Mouse (Mus musculus) thymus, postnatal 10 days (tissue): ENCODE measurements around the gene Ttc39b.

Experiments used
- DNase-seq, 2 experiments: peaks; one replicate each; pipeline ENCODE4 v3.0.0; 2021; ENCODE audit warnings: low spot score in 2 of 2

The Ttc39b gene

DNA sequence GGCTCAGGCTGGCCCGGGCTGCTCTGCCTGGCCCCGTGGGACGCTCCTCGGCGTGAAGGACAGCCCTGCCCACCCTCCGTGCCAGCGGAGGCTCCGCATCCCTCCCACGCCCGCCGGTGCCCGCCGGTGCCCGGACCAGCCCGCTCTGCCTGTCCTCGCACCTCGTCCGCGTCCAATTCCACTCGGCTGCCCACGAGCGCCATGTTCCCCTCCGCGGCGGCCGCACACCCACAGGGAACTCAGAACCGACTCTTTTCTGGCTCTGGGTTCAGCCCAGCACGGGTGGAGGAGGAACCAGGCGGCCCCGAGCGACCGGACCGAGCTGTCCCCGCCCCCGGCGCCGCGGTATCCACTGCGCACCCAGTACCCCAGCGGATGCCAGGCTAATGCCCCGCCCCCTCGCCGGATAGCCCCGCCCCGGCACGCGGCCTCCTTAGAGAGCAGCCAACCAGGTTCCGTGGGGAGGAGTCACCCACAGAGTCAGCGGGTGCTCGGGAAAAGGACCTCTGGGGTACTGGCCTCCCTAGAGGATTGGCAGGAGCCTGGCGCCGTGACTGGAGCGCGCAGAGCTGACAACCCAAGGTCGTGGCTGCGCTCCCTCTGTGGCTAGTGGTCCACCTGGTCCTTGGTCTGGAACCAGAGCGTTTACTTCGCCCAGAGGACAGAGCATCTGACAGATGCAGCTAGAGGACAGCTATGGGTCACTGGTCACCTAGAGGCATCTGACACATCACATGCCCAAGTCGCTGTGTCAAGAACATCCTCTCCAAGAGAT, at the start of gene Ttc39b:
Gene Ttc39b, minus strand, starts transcription at position 346 of the 775 bp plus-strand sequence.
- DNase-seq, result peak; percentile 86 to 90

GRCm38 (mm10) chr4:83373381-83373780, 49.3 kb upstream of the Ttc39b start:
- DNase-seq, result no peak

DNA sequence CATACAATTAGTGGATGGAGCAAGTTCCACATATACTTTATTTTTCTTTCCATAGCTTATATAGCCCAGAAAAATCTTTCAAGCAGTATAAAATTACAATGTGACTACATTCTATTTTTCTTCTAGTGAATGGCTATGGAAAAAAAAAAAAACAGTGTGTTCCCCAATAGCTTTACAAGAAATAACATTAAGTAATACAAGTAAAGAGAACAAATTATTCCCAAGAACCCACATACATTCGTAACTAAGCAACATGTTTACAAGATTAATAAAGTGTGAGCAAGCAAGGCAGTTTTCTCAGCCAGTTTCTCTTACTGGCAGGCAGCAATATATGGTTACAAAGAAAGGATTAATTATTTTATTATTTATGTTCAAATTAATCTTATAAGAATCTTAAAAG, 33.7 kb upstream of the Ttc39b start:
- no peak for DNase-seq

- DNase-seq, result no peak
Observed at GRCm38 (mm10) chr4:83354786-83355185, 30.7 kb upstream of the Ttc39b start.

DNA sequence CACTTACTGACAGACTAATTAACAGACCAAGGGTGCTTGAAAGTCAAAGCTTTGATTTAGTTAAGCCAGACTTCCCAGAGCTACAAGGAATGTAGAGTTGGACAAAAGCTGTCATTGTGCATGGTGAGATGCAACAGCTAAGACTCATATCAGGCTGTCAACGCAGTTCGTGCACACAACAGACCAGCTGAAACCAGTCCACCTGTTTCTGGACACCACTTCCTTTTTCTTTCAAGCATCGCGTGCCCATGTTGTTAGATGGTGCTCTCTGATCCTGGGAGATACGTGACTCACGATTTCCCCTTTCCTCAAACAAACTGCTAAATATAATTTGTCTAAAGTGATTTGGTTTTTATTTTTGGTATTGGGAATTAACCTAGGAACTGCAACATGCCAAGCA, 29.9 kb upstream of the Ttc39b start:
- DNase-seq, result no peak

GRCm38 (mm10) chr4:83353276-83353675, 29.2 kb upstream of the Ttc39b start:
- DNase-seq, result no peak

GRCm38 (mm10) chr4:83350719-83351118, 26.7 kb upstream of the Ttc39b start:
- no peak for DNase-seq

DNA sequence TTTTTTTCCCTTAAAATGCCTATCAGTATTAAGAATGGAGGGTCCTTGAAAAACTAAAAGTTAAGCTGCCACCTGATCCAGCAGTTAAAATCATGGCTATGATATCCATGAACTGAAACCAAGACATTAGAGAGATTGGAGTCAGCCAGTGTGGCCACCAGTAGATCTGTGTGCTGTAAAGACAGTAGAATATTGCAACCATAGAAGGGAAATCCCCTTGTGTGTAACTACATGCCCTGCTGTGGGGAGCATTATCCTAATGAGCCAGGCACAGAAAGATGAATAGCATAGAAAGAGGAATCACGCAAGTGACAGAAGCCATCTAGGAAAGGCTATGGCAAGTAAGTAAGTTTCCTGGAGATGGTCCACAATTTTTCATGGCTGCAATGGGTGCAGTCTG, 24.9 kb upstream of the Ttc39b start:
- no peak for DNase-seq

GRCm38 (mm10) chr4:83343895-83344294, 19.8 kb upstream of the Ttc39b start:
- DNase-seq, result no peak

DNA sequence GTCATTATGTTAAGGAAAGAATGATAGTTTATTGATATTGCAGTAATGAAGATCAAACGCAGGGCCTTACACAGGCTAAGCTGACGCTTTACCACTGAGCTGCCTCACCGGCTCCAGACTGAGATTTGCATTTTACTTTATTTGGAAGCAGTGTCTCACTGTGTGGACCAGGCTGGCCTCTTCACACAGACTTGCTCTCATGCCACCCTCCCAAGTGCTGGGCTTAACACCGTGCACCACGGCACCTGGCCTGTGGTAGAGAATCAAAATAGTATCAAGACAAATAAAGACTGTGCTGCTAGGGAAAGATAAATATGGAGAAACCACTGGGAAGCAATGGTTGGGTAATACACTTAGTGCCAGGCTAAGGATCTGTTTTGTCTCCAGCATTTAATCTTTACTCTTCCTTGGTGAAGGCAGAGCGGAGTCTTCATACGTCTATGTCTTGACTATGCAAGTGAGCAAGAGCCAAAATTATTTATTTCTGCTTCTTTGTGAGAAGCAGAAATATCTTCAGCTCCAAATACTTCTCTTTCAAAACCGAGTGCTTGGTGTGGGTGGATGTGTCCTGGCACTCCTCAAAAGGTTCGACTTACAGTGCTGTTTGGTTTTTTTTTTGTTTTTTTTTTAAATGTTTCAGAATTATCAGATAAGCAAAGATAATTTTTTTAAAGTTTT, 19.2 kb upstream of the Ttc39b start:
- DNase-seq, result no peak

DNA sequence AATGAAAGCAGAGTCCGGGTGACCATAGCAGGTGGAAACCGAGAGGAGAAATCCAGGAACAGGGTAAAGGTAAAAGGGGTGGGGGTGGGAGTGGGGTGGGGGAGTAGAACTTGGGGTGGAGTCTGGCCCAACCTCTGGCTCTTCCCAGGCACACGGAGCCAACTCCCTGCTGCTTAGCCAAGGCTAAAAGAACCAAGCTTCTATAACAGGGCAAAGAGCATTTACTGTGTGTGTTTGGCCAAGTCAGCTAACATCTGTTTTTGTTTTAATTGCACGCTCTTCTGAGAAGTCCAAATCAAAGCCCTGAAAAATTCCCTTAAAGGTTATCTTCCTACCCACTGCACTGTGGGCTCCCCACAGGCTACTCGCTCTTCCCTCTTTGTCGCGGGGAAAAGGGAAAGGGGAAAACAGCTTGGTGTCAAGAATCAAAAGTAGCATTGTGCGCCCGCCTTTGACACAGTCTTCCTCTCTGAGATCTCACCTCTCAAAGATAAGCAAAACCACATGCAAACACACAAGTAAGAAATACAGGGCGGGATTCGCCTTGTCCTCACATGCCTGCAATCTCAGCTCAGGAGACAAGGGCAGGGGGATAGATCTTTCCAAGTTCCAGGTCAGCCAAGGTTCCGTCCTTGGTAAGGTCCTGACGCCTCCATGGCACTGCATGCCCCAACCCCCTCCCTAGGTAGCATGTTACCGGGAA, 18.4 kb upstream of the Ttc39b start:
- no peak for DNase-seq

DNA sequence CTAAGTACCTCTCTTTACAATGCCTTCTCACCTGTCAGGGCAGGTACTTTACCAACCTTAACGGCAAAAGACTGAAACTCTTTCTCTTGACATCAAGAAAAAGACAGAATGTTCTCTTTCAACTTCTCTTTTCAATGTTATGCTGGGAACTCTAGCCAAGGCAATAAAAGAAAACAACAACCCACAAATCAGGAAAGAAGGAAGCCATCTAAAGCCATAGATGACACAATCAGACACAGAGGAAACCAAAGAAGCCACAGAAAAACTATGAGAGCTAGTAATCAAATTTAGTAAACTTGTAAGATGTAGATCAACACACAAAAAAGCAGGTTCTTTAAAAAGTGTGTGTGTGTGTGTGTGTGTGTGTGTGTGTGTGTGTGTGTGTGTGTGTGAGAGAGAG, 15.3 kb upstream of the Ttc39b start:
- DNase-seq, result no peak

DNA sequence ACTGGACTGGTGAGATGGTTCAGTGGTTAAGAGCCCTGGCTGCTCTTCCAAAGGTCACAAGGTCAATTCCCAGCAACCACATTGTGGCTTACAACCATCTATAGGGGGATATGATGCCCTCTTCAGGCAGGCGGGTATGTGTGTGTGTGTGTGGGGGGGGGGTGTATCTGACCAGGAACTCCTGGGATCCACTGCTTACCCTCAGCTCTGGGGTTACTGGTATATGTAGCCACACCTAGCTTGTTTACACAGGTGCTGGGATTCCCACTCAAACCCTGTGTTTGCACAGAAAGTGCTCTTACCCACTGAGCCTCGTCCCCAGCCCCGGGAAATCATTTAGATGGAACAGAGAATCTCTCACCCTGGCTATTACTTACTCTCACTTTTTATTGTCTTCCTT, 13.7 kb upstream of the Ttc39b start:
- DNase-seq, result no peak

GRCm38 (mm10) chr4:83330369-83330768, 6.3 kb upstream of the Ttc39b start:
- DNase-seq, result no peak

GRCm38 (mm10) chr4:83329615-83330014, 5.6 kb upstream of the Ttc39b start:
- no peak for DNase-seq

DNA sequence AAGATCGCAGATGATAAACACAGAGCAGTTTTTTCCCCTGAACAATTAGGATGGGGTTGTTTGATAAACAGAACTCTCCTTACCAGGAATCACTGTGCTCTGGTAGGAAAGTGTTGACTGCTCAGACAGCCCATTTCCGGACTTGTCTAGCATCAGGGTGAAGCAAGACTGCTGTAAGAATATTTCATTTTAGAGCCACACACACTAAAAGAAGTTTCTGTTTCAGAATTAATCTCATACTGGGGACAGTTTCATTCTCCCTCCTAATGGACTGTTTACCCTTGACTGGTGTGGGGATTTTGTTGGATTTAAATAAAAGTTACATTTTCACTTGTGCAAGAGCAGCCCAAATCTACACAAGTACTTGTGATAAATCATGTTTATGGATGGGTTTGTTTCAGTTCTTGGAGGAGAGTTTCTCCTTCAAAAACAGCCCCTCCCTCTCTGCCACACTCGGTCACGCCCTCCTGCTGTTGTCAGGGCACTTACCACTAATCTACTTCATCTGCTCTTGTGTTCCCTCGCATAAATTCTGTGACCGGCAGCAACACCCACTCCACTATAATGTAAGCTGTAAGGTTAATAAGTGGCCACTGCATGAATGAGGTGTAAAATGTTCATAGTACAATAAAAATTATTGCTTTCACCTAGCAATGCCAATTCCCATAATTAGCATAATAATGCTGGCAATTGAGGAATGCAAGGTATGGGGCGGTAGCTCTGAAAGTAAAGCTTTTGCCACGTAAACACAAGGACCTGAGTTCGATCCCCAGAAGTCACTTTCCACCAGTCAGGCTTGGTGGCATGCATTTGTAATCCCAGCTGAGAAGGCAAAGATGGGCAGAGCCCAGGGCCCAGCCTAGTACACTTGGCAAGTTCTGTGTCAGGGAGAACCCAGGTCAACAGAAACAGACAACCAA, 4.2 kb upstream of the Ttc39b start:
- no peak for DNase-seq

DNA sequence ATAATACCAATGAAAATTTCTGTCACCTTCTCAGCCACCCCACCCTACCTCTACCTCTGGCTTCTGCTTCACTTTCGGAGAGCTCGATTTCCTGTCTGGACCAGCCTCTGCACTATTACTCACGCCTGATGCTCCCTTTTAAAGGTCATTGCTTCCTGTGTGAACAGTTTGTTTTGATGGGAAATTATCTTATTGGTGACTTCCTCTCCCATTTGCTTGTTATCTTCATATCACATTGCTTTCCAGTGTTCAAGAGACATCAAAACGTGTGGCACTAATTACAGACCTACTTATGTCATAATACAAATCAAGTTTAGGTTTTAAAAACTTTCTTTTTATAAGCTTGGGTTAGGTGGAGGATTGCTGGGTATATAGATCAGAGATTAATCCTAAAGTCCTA, 3.5 kb upstream of the Ttc39b start:
- no peak for DNase-seq

DNA sequence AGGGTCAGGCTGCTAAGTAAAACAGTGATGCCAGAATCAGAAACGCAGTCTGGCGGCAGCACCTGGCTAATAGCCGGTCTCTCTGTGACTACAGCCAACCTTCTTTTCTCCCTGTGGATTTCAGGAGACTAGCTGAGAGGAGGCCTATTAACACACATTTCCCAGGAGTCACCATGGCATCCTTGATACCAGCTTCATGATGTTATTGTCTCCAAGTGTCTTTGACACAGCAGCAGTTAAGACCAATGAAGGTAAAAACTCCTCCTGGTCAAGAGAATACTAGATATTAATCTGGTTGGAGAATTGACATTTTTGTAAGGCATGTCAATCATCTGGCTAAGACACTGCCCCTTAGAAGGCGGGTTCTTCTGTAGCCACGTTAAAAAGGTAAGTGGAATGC, 1.3 kb upstream of the Ttc39b start:
- no peak for DNase-seq

DNA sequence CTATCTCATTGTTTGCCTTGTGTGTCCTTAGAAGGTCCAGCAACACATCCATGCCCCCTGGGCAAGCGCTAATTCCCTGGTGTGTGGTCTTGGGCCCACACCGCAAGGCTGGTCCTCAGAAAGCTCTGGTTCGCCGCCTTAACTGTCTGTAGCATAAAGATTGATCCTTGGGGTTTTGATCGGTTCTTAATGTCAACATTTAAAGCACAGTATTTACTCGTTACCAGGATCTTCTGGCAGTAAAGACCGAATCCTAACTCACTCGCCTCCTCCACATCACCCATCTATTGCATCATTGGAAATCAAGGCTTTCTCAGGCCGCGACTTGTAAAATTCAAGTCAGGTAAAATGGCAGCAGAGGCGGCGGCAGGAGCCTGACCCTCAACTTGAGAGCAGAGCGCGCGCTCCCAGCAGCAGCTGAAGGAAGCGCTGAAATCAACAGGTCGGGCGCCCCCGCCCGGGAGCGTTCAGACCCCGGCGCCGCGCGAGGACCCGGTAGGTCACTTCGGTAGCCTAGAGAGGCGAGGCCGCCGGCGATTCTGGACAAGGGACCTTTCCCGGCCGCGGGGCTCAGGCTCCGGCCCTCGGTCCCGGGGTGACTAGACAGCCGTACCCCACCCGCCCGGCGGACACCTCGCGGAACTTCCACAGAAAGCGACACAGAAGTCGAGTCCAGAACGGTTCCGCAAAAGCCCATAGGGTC, 703 bp downstream of the Ttc39b start:
- peak; percentile 44 to 59 for DNase-seq

- DNase-seq, result no peak
Observed at GRCm38 (mm10) chr4:83319736-83320135, 4.3 kb downstream of the Ttc39b start.

- DNase-seq, result no peak
Observed at GRCm38 (mm10) chr4:83318758-83319157, 5.3 kb downstream of the Ttc39b start.
